Mouse (Mus musculus) MEL (cell line): Measurements from ENCODE around the gene Unc45a.

Source experiments
- CTCF ChIP-seq, 3 experiments: IDR thresholded peaks in 2 of 3; conservative IDR thresholded peaks in 1 of 3; 2 replicates each; pipeline ENCODE4 v1.5.1; 2011 to 2012; ENCODE audit warnings: low read length in 3 of 3, low read depth in 2 of 3, mild to moderate bottlenecking in 2 of 3, improper control_type of control experiment in 1 of 3, inconsistent platforms in 1 of 3, mixed read lengths in 1 of 3, moderate library complexity in 1 of 3; ENCODE audit not compliant: control insufficient read depth in 1 of 3, insufficient read depth in 1 of 3, poor library complexity in 1 of 3, severe bottlenecking in 1 of 3
- EP300 ChIP-seq, 2 experiments: IDR thresholded peaks; 2 replicates each; pipeline ENCODE4 v1.6.1; 2011; ENCODE audit warnings: improper control_type of control experiment in 2 of 2, low read length in 2 of 2, low read depth in 1 of 2, mild to moderate bottlenecking in 1 of 2
- MXI1 ChIP-seq: IDR thresholded peaks from 2 replicates; pipeline ENCODE4 v1.6.1; 2011; ENCODE audit warnings: mild to moderate bottlenecking, low read depth, low read length, improper control_type of control experiment
- POLR2A ChIP-seq, 2 experiments: IDR thresholded peaks; 2 replicates each; pipeline ENCODE4 v1.6.1; 2011 to 2012; ENCODE audit warnings: low read length in 2 of 2, mild to moderate bottlenecking in 2 of 2, control low read depth in 1 of 2, improper control_type of control experiment in 1 of 2, low read depth in 1 of 2, moderate library complexity in 1 of 2; ENCODE audit not compliant: control insufficient read depth in 1 of 2, insufficient read depth in 1 of 2, poor library complexity in 1 of 2
- ZNF384 ChIP-seq: IDR thresholded peaks from 2 replicates; pipeline ENCODE4 v1.6.1; 2012; ENCODE audit warnings: low read depth, mild to moderate bottlenecking, inconsistent platforms, low read length, improper control_type of control experiment

DNA sequence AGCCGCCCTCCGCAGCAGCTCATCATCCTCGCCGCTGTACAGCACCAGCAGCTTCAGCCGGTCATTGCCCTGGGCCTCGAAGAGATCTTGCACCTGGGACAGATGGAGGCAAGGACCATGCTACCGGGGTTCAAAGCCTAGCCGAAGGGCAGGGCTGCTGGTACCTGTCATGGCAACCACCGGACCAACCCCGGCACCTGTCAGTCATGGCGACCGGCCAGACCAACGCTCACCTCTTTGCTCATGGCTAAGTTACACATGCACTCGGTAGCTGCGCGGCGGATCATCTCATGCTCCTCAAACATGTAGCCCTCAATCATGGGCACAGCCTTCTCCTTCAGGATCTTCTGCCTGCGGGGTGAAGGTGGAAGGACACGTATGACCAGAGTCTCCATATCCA is 14.7 kb downstream of the Unc45a start:
- TF ChIP-seq ZNF384: no peak
- TF ChIP-seq MXI1: no peak
- no peak for TF ChIP-seq POLR2A (IDR thresholded peaks at IDR 0.05; ENCODE audit: control insufficient read depth in 1 of 2, insufficient read depth in 1 of 2, low read depth in 1 of 2, low read length in 2 of 2, poor library complexity in 1 of 2)
- TF ChIP-seq CTCF (IDR thresholded peaks at IDR 0.05 in 2 of 3, conservative IDR thresholded peaks at IDR 0.05 in 1 of 3; ENCODE audit: control insufficient read depth in 1 of 3, insufficient read depth in 1 of 3, low read depth in 2 of 3, low read length in 3 of 3, poor library complexity in 1 of 3, severe bottlenecking in 1 of 3): no peak
- TF ChIP-seq EP300 (IDR thresholded peaks at IDR 0.05; ENCODE audit: low read depth in 1 of 2, low read length in 2 of 2): no peak
